Mouse (Mus musculus): ENCODE results near the gene Sh2d4b. TPM values are rescaled to one million over a fixed set of nuclear protein-coding genes. Genes with fewer than 3 reads are reported as not detected.

Gene Sh2d4b
- polyA plus RNA-seq (2012; rRNA removed), result 0.23 and 0.24 TPM in 2 replicates

DNA sequence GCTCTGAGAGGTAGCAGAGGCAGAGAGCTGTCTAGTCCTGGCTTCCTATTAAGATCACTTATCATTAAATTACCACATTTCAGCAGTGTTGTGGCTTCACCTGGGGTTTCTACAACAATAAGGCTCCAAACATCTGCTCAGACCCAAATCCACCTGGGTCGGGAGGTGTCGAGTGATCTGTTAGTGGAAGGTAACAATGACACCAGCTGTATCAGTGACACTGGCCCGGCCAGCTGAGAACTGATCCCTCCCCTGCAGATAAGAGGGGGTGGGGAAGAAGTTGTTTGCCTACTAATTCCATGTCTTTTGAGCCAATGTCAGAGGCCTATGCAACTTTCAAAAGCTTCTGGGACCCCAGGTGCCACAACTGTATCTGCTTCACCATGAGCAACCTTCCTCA lies at the start of gene Sh2d4b:
Sh2d4b (minus strand) TSS at position 71 of the 400 bp plus-strand sequence.

Other genes starting within 250 kb of the Sh2d4b start
- gene Tspan14, start 73.5 kb upstream of the Sh2d4b start, polyA plus RNA-seq (2012; rRNA removed), result 18.8 and 22.3 TPM in 2 replicates
- gene Fam213a, start 120.5 kb upstream of the Sh2d4b start, polyA plus RNA-seq (2012; rRNA removed), result 37.3 and 41.3 TPM in 2 replicates
- gene Dydc2, start 175.9 kb upstream of the Sh2d4b start, polyA plus RNA-seq (2012; rRNA removed), result not detected in 2 replicates
- not detected in 2 replicates for gene Dydc1, start 179.6 kb upstream of the Sh2d4b start, polyA plus RNA-seq (2012; rRNA removed)
- 7.2 and 8.7 TPM in 2 replicates for gene Mat1a, start 211.8 kb upstream of the Sh2d4b start, polyA plus RNA-seq (2012; rRNA removed)
- 0.07 and 0.10 TPM in 2 replicates for gene Sftpa1, start 238.5 kb upstream of the Sh2d4b start, polyA plus RNA-seq (2012; rRNA removed)

Measured in liver, embryonic 14 days (tissue).